Mouse (Mus musculus) forebrain, embryonic 15.5 days (tissue): Measurements from ENCODE around the gene Hpd. TPM values are rescaled to one million over a fixed set of nuclear protein-coding genes. Genes with fewer than 3 reads are reported as not detected.
"Not testable (repeated sequence)": the region's sequence is repeated elsewhere in the genome, so short reads cannot be mapped to it uniquely, and the experiment has no call there.

Experiments used
- ATAC-seq: fragments of 200-750 bp; cut with Nextera tagmentation; replicated peaks from 2 replicates; pipeline ENCODE4 v1.8.0; 2017; ENCODE audit warnings: mild to moderate bottlenecking, moderate TSS enrichment, moderate library complexity
- H3K27ac ChIP-seq: fragments of 300-500 bp; sonication (generic); replicated peaks from 2 replicates; pipeline ENCODE4 v1.5.1; 2015; ENCODE audit warnings: mild to moderate bottlenecking, inconsistent platforms
- H3K27me3 ChIP-seq: fragments of 300-500 bp; sonication (generic); 2 replicates; pipeline ENCODE4 v1.6.1; 2015; ENCODE audit warnings: inconsistent platforms
- H3K36me3 ChIP-seq: fragments of 300-500 bp; sonication (generic); 2 replicates; pipeline ENCODE4 v1.6.1; 2015; ENCODE audit warnings: mild to moderate bottlenecking, inconsistent platforms
- H3K4me1 ChIP-seq: fragments of 300-500 bp; sonication (generic); 2 replicates; pipeline ENCODE4 v1.6.1; 2015; ENCODE audit warnings: inconsistent platforms
- H3K4me2 ChIP-seq: fragments of 300-500 bp; sonication (generic); replicated peaks from 2 replicates; pipeline ENCODE4 v1.6.1; 2015; ENCODE audit warnings: mild to moderate bottlenecking, inconsistent platforms
- H3K4me3 ChIP-seq: fragments of 300-500 bp; sonication (generic); 2 replicates; pipeline ENCODE4 v1.5.1; 2015; ENCODE audit warnings: mild to moderate bottlenecking, inconsistent platforms
- H3K9ac ChIP-seq: fragments of 300-500 bp; sonication (generic); replicated peaks from 2 replicates; pipeline ENCODE4 v1.6.1; 2015; ENCODE audit warnings: mild to moderate bottlenecking, inconsistent platforms
- H3K9me3 ChIP-seq: fragments of 300-500 bp; sonication (generic); 2 replicates; pipeline ENCODE4 v1.6.1; 2016; ENCODE audit warnings: inconsistent platforms
- WGBS: fragments of 180-500 bp; shearing (Covaris S2); methylation state at CpG from one replicate; pipeline ENCODE4 v1.1.7; 2015; ENCODE audit warnings: mixed read lengths; 5-methylcytosine and 5-hydroxymethylcytosine counted together
- polyA plus RNA-seq: library from polyadenylated mRNA; unstranded; fragments of >200 nt; fragmentation: Nextera tagmentation; extraction: Ambion mirVana; gene quantifications from 2 replicates; pipeline ENCODE4 v1.2.1, GENCODE M21; 2015

Gene Hpd
- polyA plus RNA-seq: not detected in 2 replicates

DNA sequence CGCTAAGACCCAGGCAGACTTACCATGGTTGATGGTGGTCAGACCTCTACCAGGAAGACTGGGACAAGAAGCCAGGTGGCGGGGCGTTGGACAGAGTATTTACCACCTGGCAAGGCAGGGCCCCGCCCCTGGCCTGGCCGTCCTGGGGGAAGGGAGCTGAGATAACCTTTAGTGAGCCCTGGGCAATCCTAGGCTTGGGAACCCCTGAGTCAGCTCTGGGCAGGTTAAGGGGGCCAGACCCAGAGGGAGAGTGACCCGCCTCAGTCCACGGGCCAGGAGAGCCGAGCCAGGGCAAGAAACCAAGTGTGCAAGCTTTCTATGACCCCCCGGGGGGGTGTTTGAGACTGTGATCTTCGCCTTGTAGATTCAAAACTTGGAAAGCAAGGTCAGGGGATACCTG, at the start of gene Hpd:
TSS of gene Hpd (minus strand) at position 77 of the 400 bp plus-strand sequence.
- Histone ChIP-seq H3K4me2 (no peak within 1 kb of the TSS), H3K27me3 (no peaks in the 10 kb centered on the region), H3K4me1 (no peaks in the 10 kb centered on the region), H3K9me3 (no peaks in the 10 kb centered on the region), H3K27ac (no peak within 1 kb of the TSS), H3K4me3 (no peak within 1 kb of the TSS), H3K9ac (no peak within 1 kb of the TSS), H3K36me3 (no peaks in the 10 kb centered on the region)
- WGBS: 82% methylated on average over 10 of the region's 10 CpGs
- ATAC-seq: no peak

DNA sequence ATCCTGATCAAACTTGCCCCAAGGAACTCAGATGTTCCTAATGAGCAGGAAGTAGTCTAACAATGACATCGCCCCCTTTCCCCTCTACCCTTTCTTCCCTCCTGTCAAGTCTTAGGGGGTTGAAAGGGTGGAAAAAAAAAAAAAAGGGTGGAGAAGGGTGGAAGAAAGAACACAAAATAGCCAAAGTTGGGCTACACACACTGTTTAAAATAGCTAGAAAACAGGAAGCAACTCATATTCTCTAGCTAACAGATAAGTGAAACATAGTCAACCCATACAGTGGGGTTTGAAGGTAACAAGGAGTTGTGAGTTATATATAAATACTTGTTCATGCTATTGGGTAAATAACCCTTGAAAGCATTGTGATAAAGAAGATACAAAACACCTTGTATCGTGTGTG, 49.7 kb upstream of the Hpd start:
- Histone ChIP-seq H3K4me3 (no peak overlapping the region), H3K9me3 (no peaks in the 10 kb centered on the region), H3K27ac (no peak overlapping the region), H3K27me3 (no peaks in the 10 kb centered on the region), H3K4me2 (no peak overlapping the region), H3K4me1 (peaks cover 21% of the 10 kb centered on the region), H3K36me3 (peaks cover 7% of the 10 kb centered on the region), H3K9ac (no peak overlapping the region)
- WGBS: 89% methylated on average over 2 of the region's 2 CpGs
- no peak for ATAC-seq

DNA sequence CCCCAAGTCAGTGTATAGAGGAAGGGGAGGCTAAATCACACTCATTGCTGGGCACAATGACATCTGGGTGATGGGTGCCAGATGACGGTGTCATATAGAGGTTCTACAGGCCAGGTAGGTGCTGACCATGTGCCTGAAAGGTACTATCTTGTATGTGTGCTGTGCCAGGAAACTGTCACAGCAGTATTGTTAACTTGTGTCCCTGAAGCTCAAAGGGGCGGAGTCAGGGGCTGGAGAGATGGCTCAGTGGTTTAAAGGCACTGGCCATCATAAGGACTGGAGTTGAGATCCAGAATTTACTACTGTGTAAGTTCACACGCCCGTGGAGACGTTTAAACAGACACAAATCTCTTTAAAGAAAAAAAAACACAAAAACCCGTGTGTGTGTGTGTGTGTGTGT, 46.8 kb upstream of the Hpd start:
- Histone ChIP-seq H3K36me3 (peaks cover 3% of the 10 kb centered on the region; the same call in 1 of the 2 replicates), H3K4me1 (peaks cover 11% of the 10 kb centered on the region), H3K27me3 (no peaks in the 10 kb centered on the region), H3K4me2 (peak overlapping the region; percentile 67; the same call in 1 of the 2 replicates), H3K4me3 (peak overlapping the region; percentile 94; the same call in 1 of the 2 replicates), H3K9ac (no peak overlapping the region), H3K9me3 (no peaks in the 10 kb centered on the region), H3K27ac (no peak overlapping the region)
- 88% methylated on average over 6 of the region's 6 CpGs for WGBS
- no peak for ATAC-seq

DNA sequence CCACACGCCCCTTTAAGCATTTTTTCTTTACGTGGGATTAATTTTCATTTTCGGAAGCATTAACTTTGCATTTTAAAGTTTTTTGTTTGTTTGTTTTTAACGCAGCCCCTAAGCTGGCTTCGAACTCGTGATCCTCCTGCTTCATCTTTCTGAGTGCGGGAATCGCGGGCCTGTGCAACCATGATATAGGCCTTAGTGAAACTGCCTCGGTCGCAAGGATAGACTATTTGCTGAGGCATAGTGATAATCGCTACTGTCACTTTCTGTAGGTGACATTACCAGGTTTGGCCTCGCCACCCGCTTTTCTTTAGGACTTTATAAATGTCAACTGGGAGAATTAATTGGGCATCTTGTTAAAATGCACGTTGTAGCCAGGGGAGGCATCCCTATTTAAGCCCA, 46.0 kb upstream of the Hpd start:
- Histone ChIP-seq H3K27ac (no peak overlapping the region), H3K36me3 (peaks cover 3% of the 10 kb centered on the region; the same call in 1 of the 2 replicates), H3K4me1 (peaks cover 11% of the 10 kb centered on the region), H3K4me2 (peak overlapping the region; percentile 67), H3K9ac (peak overlapping the region; percentile 96), H3K27me3 (no peaks in the 10 kb centered on the region), H3K4me3 (peak overlapping the region; percentile 94), H3K9me3 (no peaks in the 10 kb centered on the region)
- WGBS: 6% methylated on average over 15 of the region's 15 CpGs
- ATAC-seq: no peak

DNA sequence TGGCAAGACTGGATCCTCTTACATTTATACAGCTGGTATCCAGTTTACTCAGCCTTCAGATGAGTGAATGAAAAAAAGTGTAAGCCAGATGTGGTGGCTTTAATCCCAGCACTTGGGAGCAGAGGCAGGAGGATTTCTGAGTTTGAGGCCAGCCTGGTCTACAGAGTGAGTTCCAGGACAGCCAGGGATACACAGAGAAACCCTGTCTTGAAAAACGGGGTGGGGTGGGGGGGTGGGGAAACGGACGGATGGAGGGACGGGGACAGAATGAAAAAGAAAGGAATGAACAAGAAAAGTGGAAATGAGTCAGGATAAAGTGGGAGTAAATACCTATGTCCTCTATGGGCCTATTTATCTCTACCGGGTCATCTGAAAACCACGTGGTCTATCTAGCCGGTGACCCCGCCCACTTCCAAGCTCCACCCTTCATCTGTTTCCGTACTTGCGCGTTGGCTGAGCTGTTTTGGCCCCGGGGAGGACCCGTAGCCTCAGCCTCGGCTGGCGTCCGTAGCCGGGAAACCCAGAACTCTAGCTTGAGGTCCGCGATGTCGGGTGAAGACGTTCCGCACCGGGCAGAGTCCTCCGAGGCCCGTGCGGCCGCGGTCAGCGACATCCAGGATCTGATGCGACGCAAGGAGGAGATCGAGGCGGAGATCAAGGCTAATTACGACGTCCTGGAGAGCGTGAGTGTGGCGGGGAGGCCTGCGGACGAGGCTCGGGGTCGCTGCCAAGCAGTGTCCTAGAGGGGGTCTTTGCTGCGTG, 45.4 kb upstream of the Hpd start:
- Histone ChIP-seq H3K27me3 (no peaks in the 10 kb centered on the region), H3K4me1 (peaks cover 11% of the 10 kb centered on the region), H3K9me3 (no peaks in the 10 kb centered on the region), H3K9ac (peak overlapping the region; percentile 96), H3K4me2 (peak overlapping the region; percentile 67), H3K4me3 (peak overlapping the region; percentile 94), H3K27ac (no peak overlapping the region), H3K36me3 (peaks cover 3% of the 10 kb centered on the region; the same call in 1 of the 2 replicates)
- ATAC-seq: peak; percentile 89
- WGBS: 4% methylated on average over 42 of the region's 42 CpGs

DNA sequence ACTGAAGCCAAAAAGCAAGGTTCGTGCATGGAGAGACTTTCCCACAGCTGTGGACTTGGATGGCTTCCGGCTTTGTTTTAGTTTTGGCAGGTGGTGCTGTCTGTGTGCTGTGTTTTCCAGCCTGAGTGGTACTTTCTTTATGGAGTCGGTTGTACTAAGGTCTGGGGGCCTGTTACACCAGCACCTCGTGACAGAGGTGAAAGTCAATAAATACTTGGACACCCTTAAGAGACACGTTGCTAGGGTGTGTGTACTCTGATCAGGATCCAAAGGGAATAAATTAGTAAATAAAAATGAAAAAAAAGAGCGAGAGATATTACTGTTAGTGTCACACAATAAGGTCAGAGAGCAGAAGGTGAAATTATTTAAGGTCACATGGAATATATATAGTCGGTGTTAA, 44.3 kb upstream of the Hpd start:
- Histone ChIP-seq H3K27ac (no peak overlapping the region), H3K9me3 (no peaks in the 10 kb centered on the region), H3K4me3 (no peak overlapping the region), H3K27me3 (no peaks in the 10 kb centered on the region), H3K4me1 (peaks cover 11% of the 10 kb centered on the region), H3K4me2 (no peak overlapping the region), H3K36me3 (peaks cover 3% of the 10 kb centered on the region; the same call in 1 of the 2 replicates), H3K9ac (no peak overlapping the region)
- ATAC-seq: no peak
- WGBS: 92% methylated on average over 7 of the region's 7 CpGs

DNA sequence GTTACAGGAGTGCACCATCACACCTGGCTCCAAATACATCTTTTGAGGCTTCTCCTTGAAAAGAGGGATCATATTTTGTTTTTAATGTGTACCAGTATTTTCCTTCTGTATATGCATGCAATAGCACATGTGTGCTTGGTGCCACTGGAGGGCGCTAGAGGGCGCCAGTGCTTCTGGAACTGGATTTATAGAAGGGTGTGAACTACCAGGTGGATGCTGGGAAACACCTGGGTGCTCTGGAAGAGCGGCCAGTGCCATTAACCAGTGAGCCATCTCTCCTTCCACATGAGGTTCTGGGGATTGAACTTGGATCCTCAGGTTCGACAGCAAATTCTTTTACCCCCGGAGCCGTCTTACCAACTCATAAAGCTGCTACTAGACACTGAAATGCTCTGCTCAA, 41.3 kb upstream of the Hpd start:
- ATAC-seq, H3K4me1 ChIP-seq, H3K36me3 ChIP-seq, H3K4me2 ChIP-seq, H3K27me3 ChIP-seq, H3K9me3 ChIP-seq, H3K4me3 ChIP-seq, H3K9ac ChIP-seq, H3K27ac ChIP-seq: not testable (repeated sequence)
- whole genome bisulfite sequencing: 55% methylated on average over 6 of the region's 6 CpGs

DNA sequence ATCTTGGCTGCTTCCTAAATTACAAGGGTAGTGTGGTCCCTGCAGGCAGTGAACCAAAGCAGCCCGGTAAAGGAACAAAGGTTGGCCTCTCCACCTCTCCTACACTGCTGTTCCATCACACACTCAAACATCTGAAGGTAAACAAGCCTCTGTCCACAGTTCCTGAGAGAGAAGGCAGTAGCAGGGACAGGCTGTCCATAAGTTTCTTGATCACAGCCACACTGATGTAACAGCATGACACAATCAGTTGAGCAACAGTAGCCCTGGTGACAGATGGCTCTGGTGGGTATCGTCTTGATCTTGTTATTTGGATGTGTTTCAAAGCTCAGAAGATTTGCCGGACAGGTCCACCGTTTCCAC, 40.5 kb upstream of the Hpd start:
- WGBS: 88% methylated on average over 4 of the region's 4 CpGs
- Histone ChIP-seq H3K4me2 (no peak overlapping the region), H3K9me3 (no peaks in the 10 kb centered on the region), H3K4me3 (no peak overlapping the region), H3K4me1 (no peaks in the 10 kb centered on the region), H3K27me3 (no peaks in the 10 kb centered on the region), H3K36me3 (no peaks in the 10 kb centered on the region), H3K9ac (no peak overlapping the region), H3K27ac (no peak overlapping the region)
- no peak for ATAC-seq

DNA sequence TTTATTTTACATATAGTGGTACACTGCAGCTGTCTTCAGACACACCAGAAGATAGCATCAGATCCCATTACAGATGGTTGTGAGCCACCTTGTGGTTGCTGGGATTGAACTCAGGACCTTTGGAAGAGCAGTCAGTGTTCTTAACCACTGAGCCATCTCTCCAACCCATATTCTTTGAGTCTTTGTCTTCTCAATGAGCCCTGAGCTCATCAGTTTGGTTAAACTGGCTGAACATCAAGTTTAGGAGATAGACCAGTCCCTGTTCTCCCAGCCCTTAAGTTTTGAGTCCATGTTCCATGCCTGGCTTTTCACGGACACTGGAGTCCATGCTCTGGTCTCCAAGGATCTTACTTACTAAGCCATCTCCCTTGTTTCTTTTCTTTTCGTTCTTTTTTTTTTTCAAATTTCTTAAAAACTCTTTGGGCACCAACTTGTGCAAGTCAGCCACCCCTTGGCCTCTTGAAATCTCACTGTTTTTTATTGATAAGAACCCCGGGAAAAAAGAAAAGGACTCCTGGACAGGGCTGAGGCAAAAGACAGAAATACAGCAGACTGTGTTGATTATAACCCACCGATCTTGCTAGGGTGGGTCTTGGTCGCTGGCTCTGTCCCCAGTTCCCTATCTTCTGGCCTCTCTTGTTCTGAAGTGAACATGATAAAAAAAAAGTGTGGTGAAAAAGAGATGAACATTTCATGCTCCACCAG, 40.0 kb upstream of the Hpd start:
- H3K4me3 ChIP-seq, H3K4me1 ChIP-seq, H3K27ac ChIP-seq, H3K4me2 ChIP-seq, H3K36me3 ChIP-seq, H3K27me3 ChIP-seq, H3K9me3 ChIP-seq, ATAC-seq, H3K9ac ChIP-seq: not testable (repeated sequence)
- WGBS: 90% methylated on average over 4 of the region's 5 CpGs

DNA sequence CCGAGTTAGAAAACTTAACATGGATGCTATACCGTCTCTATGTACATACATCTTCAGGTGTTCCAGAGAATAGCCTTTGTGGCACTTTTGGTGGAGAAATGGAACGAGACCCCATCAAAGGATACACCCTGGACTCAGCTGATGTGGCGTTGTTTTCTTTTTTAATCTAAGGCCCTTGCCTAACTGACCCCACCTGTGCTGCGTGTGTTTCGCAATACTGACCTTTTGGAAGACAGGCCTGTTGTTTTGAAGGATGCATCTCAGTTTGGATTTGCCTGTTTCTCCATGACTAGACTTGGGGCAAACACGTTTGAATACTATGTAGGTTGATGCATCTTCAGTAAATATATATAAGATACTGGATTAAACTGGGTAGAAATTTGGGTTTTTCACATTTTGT, 21.1 kb upstream of the Hpd start:
- not testable (repeated sequence) for ATAC-seq, H3K4me3 ChIP-seq, H3K4me1 ChIP-seq, H3K9ac ChIP-seq, H3K27ac ChIP-seq, H3K36me3 ChIP-seq, H3K4me2 ChIP-seq, H3K27me3 ChIP-seq, H3K9me3 ChIP-seq
- 90% methylated on average over 7 of the region's 7 CpGs for WGBS

DNA sequence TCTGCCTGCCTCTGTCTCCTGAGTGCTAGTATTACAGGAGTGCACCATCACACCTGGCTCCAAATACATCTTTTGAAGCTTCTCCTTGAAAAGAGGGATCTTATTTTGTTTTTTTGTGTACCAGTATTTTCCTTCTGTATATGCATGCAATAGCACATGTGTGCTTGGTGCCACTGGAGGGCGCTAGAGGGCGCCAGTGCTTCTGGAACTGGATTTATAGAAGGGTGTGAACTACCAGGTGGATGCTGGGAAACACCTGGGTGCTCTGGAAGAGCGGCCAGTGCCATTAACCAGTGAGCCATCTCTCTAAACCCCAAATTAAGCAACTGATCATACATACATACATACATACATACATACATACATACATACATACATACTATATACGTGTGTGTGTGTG, 20.2 kb upstream of the Hpd start:
- H3K27ac ChIP-seq, H3K4me1 ChIP-seq, H3K36me3 ChIP-seq, H3K4me3 ChIP-seq, H3K27me3 ChIP-seq, H3K4me2 ChIP-seq, ATAC-seq, H3K9me3 ChIP-seq, H3K9ac ChIP-seq: not testable (repeated sequence)
- 46% methylated on average over 4 of the region's 4 CpGs for WGBS

DNA sequence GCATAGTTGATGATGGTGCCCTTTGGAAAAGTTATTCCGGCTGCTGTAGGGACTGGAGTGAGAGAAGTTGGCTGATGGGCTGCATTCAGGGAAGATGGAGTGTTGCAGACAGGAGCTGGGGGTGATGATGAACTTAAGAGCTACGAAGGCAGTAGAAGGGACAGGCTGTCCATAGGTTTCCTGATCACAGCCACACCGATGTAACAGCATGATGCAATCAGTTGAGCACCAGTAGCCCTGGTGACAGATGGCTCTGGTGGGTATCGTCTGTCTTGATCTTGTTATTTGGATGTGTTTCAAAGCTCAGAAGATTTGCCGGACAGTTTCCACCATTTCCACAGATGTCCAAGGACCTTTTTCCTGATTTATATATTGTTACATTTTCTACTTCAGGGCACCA, 19.5 kb upstream of the Hpd start:
- H3K36me3 ChIP-seq: no peaks in the 10 kb centered on the region
- no peak overlapping the region for H3K4me3 ChIP-seq
- WGBS: 83% methylated on average over 5 of the region's 5 CpGs
- H3K27ac ChIP-seq: no peak overlapping the region
- no peak for ATAC-seq
- H3K9me3 ChIP-seq: no peaks in the 10 kb centered on the region
- no peak overlapping the region for H3K9ac ChIP-seq
- H3K4me2 ChIP-seq: no peak overlapping the region
- no peaks in the 10 kb centered on the region for H3K4me1 ChIP-seq
- no peaks in the 10 kb centered on the region for H3K27me3 ChIP-seq
